Mouse (Mus musculus): Measurements from ENCODE around the gene Dek.
A peak's percentile ranks its signal among the peaks of the same experiment; 100 is the strongest.

The Dek gene

DNA sequence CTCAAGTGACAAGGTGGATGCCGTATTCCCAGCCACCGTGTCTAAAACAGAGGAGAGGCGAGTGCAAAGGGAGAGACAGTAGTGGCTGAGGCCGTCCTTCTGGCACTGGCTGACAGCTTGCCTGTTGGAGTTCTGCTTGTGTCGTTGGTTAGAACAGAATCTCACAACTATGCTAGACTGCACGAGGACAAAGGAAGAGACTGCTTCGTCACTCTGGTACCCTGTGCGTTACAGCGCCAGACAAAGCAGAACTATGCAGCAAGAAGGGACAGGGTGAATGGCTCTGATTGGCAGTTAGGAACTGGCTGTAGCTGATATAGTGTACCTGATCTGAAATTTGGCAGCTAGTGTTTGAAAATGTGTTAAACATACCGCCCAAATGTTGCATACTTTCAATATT lies 52.0 kb downstream of the Dek start:
- DNase-seq (ENCODE audit: low spot score), result no peak

DNA sequence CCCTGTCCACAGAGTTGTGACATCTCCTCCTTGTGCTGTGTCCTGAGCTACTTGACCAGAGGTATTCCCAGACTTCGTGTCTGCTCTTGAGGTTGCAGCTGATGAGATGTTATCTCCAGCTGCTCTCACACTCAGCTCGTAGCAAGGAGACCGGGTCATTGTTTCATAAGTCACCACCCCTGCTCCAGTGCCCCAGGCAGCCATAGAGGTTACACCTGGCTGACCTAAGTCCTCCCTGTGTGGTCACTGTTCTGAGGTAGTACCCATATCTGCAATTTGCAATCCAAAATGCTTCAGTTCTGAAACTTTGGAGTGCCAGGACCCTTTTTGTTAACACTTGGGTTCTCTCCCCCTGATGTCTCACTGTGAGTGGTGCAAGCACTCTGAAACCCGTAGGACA lies 56.0 kb downstream of the Dek start:
- no peak for DNase-seq (ENCODE audit: low spot score)

GRCm38 (mm10) chr13:47047996-47048395 lies 58.0 kb downstream of the Dek start:
- no peak for DNase-seq (ENCODE audit: low spot score)

DNA sequence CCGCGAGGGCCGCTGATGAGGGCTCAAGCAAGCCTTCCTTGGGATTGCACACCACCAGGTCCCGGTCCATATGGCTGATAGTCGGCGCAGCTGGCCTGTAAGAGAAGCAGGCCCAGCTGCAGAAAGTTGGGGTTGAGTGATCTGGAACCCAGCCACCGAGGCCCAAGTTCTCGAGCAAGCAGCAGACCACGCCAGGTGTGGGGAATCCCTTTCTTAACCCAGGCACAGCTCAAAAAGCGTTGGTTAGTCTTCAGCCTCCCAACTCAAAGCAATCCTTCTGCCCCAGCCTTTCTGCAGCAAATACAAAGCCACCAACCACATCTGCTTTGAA lies 61.4 kb downstream of the Dek start, which contains the start of gene Tpmt:
Tpmt (minus strand) TSS at position 121 of the 331 bp plus-strand sequence.
- DNase-seq (ENCODE audit: low spot score), result no peak

- DNase-seq (ENCODE audit: low spot score), result no peak
Measured at GRCm38 (mm10) chr13:47043833-47044616, 62.0 kb downstream of the Dek start.

- DNase-seq (ENCODE audit: low spot score), result peak; percentile 99
Measured at GRCm38 (mm10) chr13:47043030-47043680, 62.8 kb downstream of the Dek start, which contains the start of gene Kdm1b. Gene Kdm1b, plus strand, starts transcription at chr13:47043499.

DNA sequence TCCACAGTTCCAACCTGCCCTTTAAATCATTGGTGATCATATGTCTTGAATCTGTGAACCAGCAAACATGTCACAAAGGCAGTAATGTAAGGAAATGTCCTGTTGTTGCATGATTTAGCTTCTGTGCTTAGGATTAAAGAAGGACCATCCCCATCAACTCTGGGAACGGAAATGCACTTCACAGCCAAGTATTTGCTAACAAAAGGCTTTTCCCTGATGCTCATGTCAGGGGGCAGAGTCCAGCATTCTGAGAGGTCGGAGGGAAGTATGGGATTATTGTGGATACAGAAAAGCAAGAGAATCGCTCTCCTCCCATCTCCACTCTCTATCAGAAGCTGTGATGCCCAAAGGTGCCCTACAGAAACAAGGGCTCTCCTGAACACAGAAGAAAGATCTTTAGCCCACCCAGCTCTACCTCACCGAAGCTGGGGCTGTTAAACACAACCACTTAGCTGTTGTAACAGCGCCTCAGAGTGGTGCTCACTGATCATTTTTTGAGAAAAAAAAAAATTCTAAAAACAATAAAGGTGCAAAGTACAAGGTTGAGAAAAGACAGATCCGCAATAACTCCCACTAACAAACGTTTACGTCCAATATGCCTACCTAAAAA lies 63.9 kb downstream of the Dek start:
- DNase-seq (ENCODE audit: low spot score), result peak; percentile 44

DNA sequence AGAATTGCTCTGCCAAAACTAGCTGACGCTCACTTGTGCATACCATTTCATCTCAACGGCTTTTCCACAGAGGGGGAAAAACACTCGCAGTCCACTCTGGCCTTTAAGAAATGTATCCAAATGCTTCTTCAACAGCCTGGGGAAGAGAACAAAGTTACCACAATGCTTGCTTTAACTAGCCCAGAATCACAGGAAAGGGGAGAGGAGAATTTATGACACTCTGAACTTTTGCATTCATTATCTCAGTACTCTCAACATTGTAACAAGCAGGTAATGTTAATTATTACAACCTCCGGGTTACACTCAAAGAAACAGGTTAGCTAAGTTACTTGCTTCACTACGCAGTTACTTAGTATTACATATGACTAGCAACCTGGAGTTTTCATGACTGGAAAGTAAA lies 65.9 kb downstream of the Dek start:
- no peak for DNase-seq (ENCODE audit: low spot score)

- no peak for DNase-seq (ENCODE audit: low spot score)
Measured at GRCm38 (mm10) chr13:47037946-47038345, 68.1 kb downstream of the Dek start.
